In genomic region chr1:36133041-36133440, GRCm38 (mm10) we compare ENCODE assay signal across 16 mouse cellular contexts.
DNase-seq lines count a peak whose midpoint lies in the region; ATAC-seq lines count a peak whose summit lies in the region.
"Had no signal": no experiment of that assay in that cellular context is flagged by ENCODE, and none has a peak within 500 bp of the region (broad histone marks: within the 10 kb centered on the region; RNA-seq: fewer than 3 reads in every experiment).

No protein-coding gene starts in this region.

- DNase-seq in heart, postnatal 4 days: no peak
- peak; percentile 35 for DNase-seq in 416B (ENCODE audit: low read depth)
- peak; percentile 38 to 47 for DNase-seq in spleen, postnatal 36 days (ENCODE audit: low spot score in 2 of 2)
- no peak for DNase-seq in adrenal gland, postnatal 36 days
- no peak for DNase-seq in adrenal gland, postnatal 4 days (ENCODE audit: low spot score in 2 of 2)
- no peak for DNase-seq in layer of hippocampus, adult 8-10 months (ENCODE audit: low spot score in 2 of 2)
- DNase-seq: cerebellum, postnatal 36 days; gastrocnemius, postnatal 14 days; kidney, adult 18-20 months; lung, adult 18-20 months had no signal

- H3K27ac ChIP-seq in heart, embryonic 12.5 days (ENCODE audit: poor library complexity, severe bottlenecking): peak overlapping the region; percentile 26; the same call in 1 of the 2 replicates
- peak overlapping the region; percentile 52 for H3K27ac ChIP-seq in brown adipose tissue, adult 24 weeks (replicated peaks; ENCODE audit: low read depth, low read length)
- H3K27ac ChIP-seq: embryonic facial prominence, embryonic 13.5 days; hindbrain, embryonic 12.5 days had no signal

- H3K36me3 ChIP-seq in heart, embryonic 12.5 days: no peaks in the 10 kb centered on the region
- H3K36me3 ChIP-seq: embryonic facial prominence, embryonic 13.5 days; hindbrain, embryonic 12.5 days had no signal

- H3K9me3 ChIP-seq in heart, embryonic 12.5 days (replicated peaks): peaks cover 4% of the 10 kb centered on the region; the same call in 1 of the 2 replicates
- H3K9me3 ChIP-seq: embryonic facial prominence, embryonic 13.5 days; hindbrain, embryonic 12.5 days; megakaryocyte, embryonic 14.5 days had no signal

- no peaks in the 10 kb centered on the region for H3K27me3 ChIP-seq in heart, embryonic 12.5 days (replicated peaks)
- H3K27me3 ChIP-seq: embryonic facial prominence, embryonic 13.5 days; hindbrain, embryonic 12.5 days had no signal

- 75% methylated on average over 8 of the region's 8 CpGs for WGBS in heart, embryonic 12.5 days

- H3K4me3 ChIP-seq in heart, embryonic 12.5 days: no peak overlapping the region
- H3K4me3 ChIP-seq in brown adipose tissue, adult 24 weeks (ENCODE audit: insufficient read depth, low read depth, low read length): no peak overlapping the region
- H3K4me3 ChIP-seq: embryonic facial prominence, embryonic 13.5 days; hindbrain, embryonic 12.5 days; megakaryocyte, embryonic 14.5 days had no signal

- ATAC-seq in heart, embryonic 12.5 days (ENCODE audit: insufficient number of reproducible peaks, low FRiP score): no peak
- ATAC-seq: forebrain, embryonic 14.5 days had no signal

- peaks cover 43% of the 10 kb centered on the region for H3K4me1 ChIP-seq in heart, embryonic 12.5 days (replicated peaks)
- 0 out of 2 replicates have a peak, but pooled peaks cover 5% of the 10 kb centered on the region for H3K4me1 ChIP-seq in brown adipose tissue, adult 24 weeks (ENCODE audit: control insufficient read depth, insufficient read depth, insufficient read length, low read length)
- H3K4me1 ChIP-seq: embryonic facial prominence, embryonic 13.5 days; hindbrain, embryonic 12.5 days had no signal

- H3K4me2 ChIP-seq in heart, embryonic 12.5 days: no peak overlapping the region
- H3K4me2 ChIP-seq: embryonic facial prominence, embryonic 13.5 days; hindbrain, embryonic 12.5 days had no signal

- no peak overlapping the region for H3K9ac ChIP-seq in heart, embryonic 12.5 days
- H3K9ac ChIP-seq: embryonic facial prominence, embryonic 13.5 days; hindbrain, embryonic 12.5 days had no signal

Comparison
In these comparisons a context has a peak if more than half of its experiments do, and no peak if none do; other contexts are left out.
1. DNase-seq: peak in 416B (single experiment) and spleen, postnatal 36 days (2 of 2); none in heart, postnatal 4 days (single experiment), adrenal gland, postnatal 36 days (0 of 2), adrenal gland, postnatal 4 days (0 of 2) and layer of hippocampus, adult 8-10 months (0 of 2).